Comparison of ENCODE assay signal across 30 mouse cellular contexts in genomic region chr7:16775888-16776287, GRCm38 (mm10). TPM values are rescaled to one million over a fixed set of nuclear protein-coding genes. Genes with fewer than 3 reads are reported as not detected.
DNase-seq lines count a peak whose midpoint lies in the region; ATAC-seq and TF ChIP-seq lines count a peak whose summit lies in the region.
"Had no signal": no experiment of that assay in that cellular context is flagged by ENCODE, and none has a peak within 500 bp of the region (broad histone marks: within the 10 kb centered on the region; RNA-seq: fewer than 3 reads in every experiment).

No protein-coding gene starts in this region.

- no peak for ATAC-seq in stomach, postnatal 0 days (ENCODE audit: low FRiP score, low TSS enrichment)
- ATAC-seq in midbrain, embryonic 11.5 days (ENCODE audit: low FRiP score): no peak
- ATAC-seq: activated CD4-positive, CD25-positive, alpha-beta regulatory T cell, adult 4 months; forebrain, postnatal 0 days; hindbrain, postnatal 0 days; lung, postnatal 0 days; midbrain, embryonic 13.5 days had no signal

- H3K4me3 ChIP-seq in stomach, postnatal 0 days (ENCODE audit: low read depth, low read length): no peak overlapping the region
- no peak overlapping the region for H3K4me3 ChIP-seq in midbrain, embryonic 11.5 days (ENCODE audit: low read depth, low read length)
- H3K4me3 ChIP-seq: heart, adult 2 months; heart, embryonic 13.5 days; midbrain, embryonic 13.5 days had no signal

- no peak for TF ChIP-seq EP300 in stomach, postnatal 0 days (optimal IDR thresholded peaks at IDR 0.05)

- H3K4me1 ChIP-seq in stomach, postnatal 0 days (replicated peaks; ENCODE audit: control insufficient read depth, insufficient read depth): no peaks in the 10 kb centered on the region
- no peaks in the 10 kb centered on the region for H3K4me1 ChIP-seq in midbrain, embryonic 11.5 days (ENCODE audit: control insufficient read depth, insufficient read depth, low read length)

- no peaks in the 10 kb centered on the region for H3K27me3 ChIP-seq in stomach, postnatal 0 days (ENCODE audit: control insufficient read depth, insufficient read depth, low read length)
- no peaks in the 10 kb centered on the region for H3K27me3 ChIP-seq in midbrain, embryonic 11.5 days (ENCODE audit: control insufficient read depth, insufficient read depth, low read length)
- H3K27me3 ChIP-seq: heart, embryonic 13.5 days had no signal

- 51% methylated on average over 5 of the region's 5 CpGs for WGBS in stomach, postnatal 0 days
- WGBS in midbrain, embryonic 11.5 days: 73% methylated on average over 5 of the region's 5 CpGs

- H3K9ac ChIP-seq in stomach, postnatal 0 days (ENCODE audit: low read length): 0 out of 2 replicates have a peak overlapping the region, but pooled peaks have one; percentile 23
- no peak overlapping the region for H3K9ac ChIP-seq in midbrain, embryonic 11.5 days (ENCODE audit: low read length)
- H3K9ac ChIP-seq: forebrain, postnatal 0 days; heart, embryonic 13.5 days; midbrain, embryonic 13.5 days had no signal

- H3K4me2 ChIP-seq in stomach, postnatal 0 days (replicated peaks; ENCODE audit: low read depth): no peak overlapping the region
- H3K4me2 ChIP-seq in midbrain, embryonic 11.5 days: no peak overlapping the region
- H3K4me2 ChIP-seq: heart, embryonic 13.5 days; midbrain, embryonic 13.5 days had no signal

- H3K9me3 ChIP-seq in stomach, postnatal 0 days (ENCODE audit: control insufficient read depth, low read length): no peaks in the 10 kb centered on the region
- H3K9me3 ChIP-seq in midbrain, embryonic 11.5 days (ENCODE audit: control insufficient read depth, low read length): no peaks in the 10 kb centered on the region
- H3K9me3 ChIP-seq: midbrain, embryonic 13.5 days had no signal

- TF ChIP-seq CTCF in stomach, postnatal 0 days (IDR thresholded peaks at IDR 0.05; ENCODE audit: low read depth): no peak

- H3K36me3 ChIP-seq in stomach, postnatal 0 days (ENCODE audit: control insufficient read depth, insufficient read depth, low read length): no peaks in the 10 kb centered on the region
- no peaks in the 10 kb centered on the region for H3K36me3 ChIP-seq in midbrain, embryonic 11.5 days (ENCODE audit: control insufficient read depth, insufficient read depth, low read length)
- H3K36me3 ChIP-seq: heart, embryonic 13.5 days; midbrain, embryonic 13.5 days had no signal

- peak; percentile 6 for DNase-seq in lung, postnatal 36 days
- no peak for DNase-seq in lung, postnatal 4 days
- DNase-seq in kidney, adult 8-10 months: peak; percentile 33 to 50
- peak; percentile 34 for DNase-seq in kidney, postnatal 10 days
- no peak for DNase-seq in stomach, postnatal 0 days (ENCODE audit: low spot score)
- no peak for DNase-seq in urinary bladder, postnatal 10 days (ENCODE audit: low spot score)
- DNase-seq in midbrain, embryonic 11.5 days (ENCODE audit: low spot score, missing footprints): no peak
- DNase-seq: adrenal gland, postnatal 14 days; cerebellum, adult 9-10 months; forebrain, postnatal 0 days; gastrocnemius, postnatal 36 days; heart, adult 2 months; heart, postnatal 14 days; layer of hippocampus, adult 9-11 months; right cerebral cortex, postnatal 25 days; spleen, adult 18-20 months; thymus, postnatal 36 days had no signal

- no peak overlapping the region for H3K27ac ChIP-seq in stomach, postnatal 0 days (replicated peaks)
- no peak overlapping the region for H3K27ac ChIP-seq in midbrain, embryonic 11.5 days (ENCODE audit: low read depth, low read length)
- H3K27ac ChIP-seq: heart, adult 2 months; heart, embryonic 13.5 days; hindbrain, postnatal 0 days; midbrain, embryonic 13.5 days had no signal

RNA-seq across cellular contexts. Expression of gene Slc1a5, which starts 5.3 kb away (rescaled TPM):
- 48.6 and 53.5 TPM in 2 replicates for polyA plus RNA-seq in stomach, postnatal 0 days (2015; fragmentation: Nextera tagmentation; extraction: Ambion mirVana)
- polyA plus RNA-seq in midbrain, embryonic 11.5 days (2014; fragmentation: Nextera tagmentation; extraction: Ambion mirVana): 20.7 and 23.2 TPM in 2 replicates

RNA-seq across cellular contexts. Expression of gene Ap2s1, which starts 37.7 kb away (rescaled TPM):
- 225 and 229 TPM in 2 replicates for polyA plus RNA-seq in stomach, postnatal 0 days (2015; fragmentation: Nextera tagmentation; extraction: Ambion mirVana)
- 277 and 300 TPM in 2 replicates for polyA plus RNA-seq in midbrain, embryonic 11.5 days (2014; fragmentation: Nextera tagmentation; extraction: Ambion mirVana)

RNA-seq across cellular contexts. Expression of gene Strn4, which starts 39.8 kb away (rescaled TPM):
- polyA plus RNA-seq in stomach, postnatal 0 days (2015; fragmentation: Nextera tagmentation; extraction: Ambion mirVana): 45.1 and 45.2 TPM in 2 replicates
- polyA plus RNA-seq in midbrain, embryonic 11.5 days (2014; fragmentation: Nextera tagmentation; extraction: Ambion mirVana): 111 and 115 TPM in 2 replicates

RNA-seq across cellular contexts. Expression of gene Fkrp, which starts 40.6 kb away (rescaled TPM):
- 14.2 and 14.5 TPM in 2 replicates for polyA plus RNA-seq in stomach, postnatal 0 days (2015; fragmentation: Nextera tagmentation; extraction: Ambion mirVana)
- polyA plus RNA-seq in midbrain, embryonic 11.5 days (2014; fragmentation: Nextera tagmentation; extraction: Ambion mirVana): 24.3 and 25.9 TPM in 2 replicates

RNA-seq across cellular contexts. Expression of gene Ceacam9, which starts 54.2 kb away (rescaled TPM):
- polyA plus RNA-seq in stomach, postnatal 0 days (2015; fragmentation: Nextera tagmentation; extraction: Ambion mirVana): not detected in 2 replicates
- polyA plus RNA-seq in midbrain, embryonic 11.5 days (2014; fragmentation: Nextera tagmentation; extraction: Ambion mirVana): not detected in 2 replicates
- polyA plus RNA-seq: activated CD4-positive, CD25-positive, alpha-beta regulatory T cell, adult 4 months; brain, embryonic 14.5 days; C2C12; forebrain, embryonic 11.5 days; heart, adult 2 months; heart, embryonic 13.5 days; hindbrain, embryonic 11.5 days; large intestine, adult 2 months; liver, adult 2 months; liver, embryonic 16.5 days; lung, postnatal 0 days; midbrain, embryonic 13.5 days; neural tube, embryonic 11.5 days had no signal

Comparison
In these comparisons a context has a peak if more than half of its experiments do, and no peak if none do; other contexts are left out.
1. DNase-seq: peak in lung, postnatal 36 days (single experiment), kidney, adult 8-10 months (2 of 2) and kidney, postnatal 10 days (single experiment); none in lung, postnatal 4 days (0 of 2), stomach, postnatal 0 days (single experiment), urinary bladder, postnatal 10 days (single experiment) and midbrain, embryonic 11.5 days (single experiment).